Mouse (Mus musculus): Measurements from ENCODE around the gene Snx32. TPM values are rescaled to one million over a fixed set of nuclear protein-coding genes. Genes with fewer than 3 reads are reported as not detected.

Snx32 gene
- 69.9 and 74.3 TPM in 2 replicates for polyA plus RNA-seq (2015; fragmentation: Nextera tagmentation; extraction: Ambion mirVana)

DNA sequence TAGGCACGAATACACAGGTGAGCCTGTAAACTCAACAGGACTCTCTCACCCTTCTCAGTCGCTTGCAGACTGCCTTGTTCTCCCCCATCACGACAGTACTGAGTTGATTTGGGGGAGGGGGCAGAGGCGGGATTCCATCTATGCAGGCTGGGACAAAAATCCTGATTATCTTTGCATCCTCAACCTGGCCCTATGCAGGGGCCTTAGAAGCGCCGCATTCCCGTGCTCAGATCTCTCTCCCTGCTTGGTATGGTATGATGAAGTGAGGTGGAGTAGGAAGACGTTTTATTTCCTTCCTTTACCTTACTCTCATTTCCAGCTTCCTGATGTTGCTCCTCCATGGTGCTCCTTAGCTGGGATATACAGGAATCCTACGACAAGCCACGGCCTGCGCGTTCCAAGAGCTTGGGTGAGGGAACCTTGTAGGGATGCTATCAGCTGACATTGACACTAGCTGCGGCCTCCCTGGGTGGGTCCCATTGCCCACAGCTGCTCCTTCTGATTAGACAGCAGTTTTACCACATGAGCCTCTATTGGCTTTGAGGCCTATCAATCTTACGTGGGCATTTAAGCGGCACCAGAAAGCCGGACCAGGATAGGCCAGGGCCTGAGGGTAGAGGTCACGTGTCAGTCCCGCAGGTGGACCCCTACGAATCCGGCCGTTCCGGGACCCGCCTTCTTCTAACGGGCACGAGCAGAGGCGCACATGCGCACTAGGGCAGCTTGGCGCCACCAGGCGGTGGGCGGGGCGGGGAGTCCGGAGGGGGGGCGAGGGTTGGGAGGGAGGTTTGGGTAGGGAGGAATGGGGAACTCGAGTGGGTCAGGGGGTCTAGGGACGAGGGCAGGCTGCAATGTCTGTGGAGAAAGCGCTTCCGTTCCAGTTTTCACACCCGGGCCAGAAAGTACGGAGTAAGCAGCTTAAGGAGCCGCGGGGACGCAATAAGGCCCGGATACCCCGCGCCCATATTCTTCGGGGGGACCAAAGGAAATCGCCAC is at the start of gene Snx32:
Gene Snx32, minus strand, starts transcription at position 508 of the 996 bp plus-strand sequence.
- 3% methylated on average over 46 of the region's 47 CpGs for WGBS
- peaks cover 37% of the 10 kb centered on the region for H3K4me1 ChIP-seq (replicated peaks)
- peak within 1 kb of the TSS; percentile 82 for H3K4me2 ChIP-seq
- H3K27me3 ChIP-seq = no peaks in the 10 kb centered on the region
- H3K9ac ChIP-seq = peak within 1 kb of the TSS; percentile 83
- no peaks in the 10 kb centered on the region for H3K36me3 ChIP-seq
- peak within 1 kb of the TSS; percentile 55 for H3K4me3 ChIP-seq
- ATAC-seq (ENCODE audit: low read depth) = peak; percentile 99
- no peaks in the 10 kb centered on the region for H3K9me3 ChIP-seq
- H3K27ac ChIP-seq (replicated peaks) = peak within 1 kb of the TSS; percentile 86

DNA sequence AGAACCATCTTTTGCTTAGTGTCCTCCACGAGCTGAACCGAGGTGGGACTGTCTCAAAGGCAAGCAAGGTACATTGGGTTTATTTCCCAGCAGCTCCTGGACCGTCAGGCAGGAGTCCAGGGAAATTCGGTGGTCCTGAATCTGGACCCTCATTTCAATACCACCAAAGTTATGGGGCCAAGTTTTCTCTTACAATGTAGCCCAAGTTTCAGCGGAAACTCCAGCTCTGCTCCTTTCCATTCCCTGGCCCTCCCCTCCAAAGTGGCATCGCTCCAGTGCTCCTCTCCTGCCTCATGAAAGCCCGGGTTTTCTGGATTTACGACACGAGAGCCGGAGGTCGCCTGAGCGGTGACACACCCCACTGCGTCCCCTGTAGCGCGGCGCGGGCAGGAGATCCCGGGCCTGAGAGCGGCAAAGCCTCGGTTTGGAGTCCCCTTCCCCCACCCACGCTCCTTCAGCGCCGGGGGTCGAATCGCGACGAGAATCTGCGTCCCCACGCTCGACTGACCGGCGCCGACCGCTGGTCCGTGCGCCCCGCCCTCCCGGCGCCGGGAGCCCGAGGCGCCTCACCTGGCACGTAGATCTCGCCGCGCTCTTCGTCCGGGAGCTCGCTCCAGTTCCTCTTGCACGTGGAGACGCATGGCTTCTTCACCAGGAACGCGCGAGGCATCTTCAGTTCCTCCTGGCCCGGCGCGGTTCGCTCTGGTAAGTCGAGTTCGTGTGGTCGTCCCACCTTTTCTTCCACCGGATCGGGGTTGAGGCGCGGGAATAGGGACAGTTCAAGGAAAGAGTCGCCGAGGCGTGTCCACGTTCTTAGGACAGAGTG is 49.5 kb upstream of the Snx32 start:
- H3K36me3 ChIP-seq = no peaks in the 10 kb centered on the region
- H3K4me2 ChIP-seq = peak overlapping the region; percentile 59
- no peak for ATAC-seq (ENCODE audit: low read depth)
- under 1% methylated on average over 69 of the region's 69 CpGs for WGBS
- peaks cover 20% of the 10 kb centered on the region for H3K4me1 ChIP-seq (replicated peaks)
- H3K4me3 ChIP-seq = peak overlapping the region; percentile 29
- no peaks in the 10 kb centered on the region for H3K9me3 ChIP-seq
- no peak overlapping the region for H3K27ac ChIP-seq (replicated peaks)
- peak overlapping the region; percentile 55 for H3K9ac ChIP-seq
- peaks cover 99% of the 10 kb centered on the region for H3K27me3 ChIP-seq

DNA sequence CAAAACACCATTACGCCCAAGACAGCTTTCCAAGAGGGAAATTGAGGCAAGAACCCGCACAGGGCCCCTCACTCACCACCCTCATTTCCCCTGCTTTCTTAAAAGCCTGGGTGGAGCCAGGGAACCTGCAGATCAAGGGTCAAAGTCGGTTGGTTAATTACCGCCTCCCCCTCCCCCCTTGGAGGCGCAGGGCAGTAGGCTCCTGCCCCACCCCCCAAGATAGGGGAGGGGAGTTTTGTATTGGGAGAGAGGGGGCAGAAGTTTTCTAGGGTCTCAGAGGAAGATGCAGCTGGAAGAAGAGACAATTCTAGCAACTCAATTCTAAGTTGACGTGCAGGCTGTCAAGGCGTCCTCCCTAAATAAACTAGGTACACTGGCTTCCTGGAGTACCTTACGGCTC is 48.9 kb upstream of the Snx32 start:
- Histone ChIP-seq H3K36me3 (no peaks in the 10 kb centered on the region), H3K27ac (replicated peaks) (no peak overlapping the region), H3K9me3 (no peaks in the 10 kb centered on the region), H3K9ac (no peak overlapping the region), H3K4me3 (no peak overlapping the region; the same call in 1 of the 2 replicates), H3K27me3 (peaks cover 96% of the 10 kb centered on the region), H3K4me2 (no peak overlapping the region), H3K4me1 (replicated peaks) (peaks cover 20% of the 10 kb centered on the region)
- ATAC-seq (ENCODE audit: low read depth) = no peak
- WGBS = 11% methylated on average over 8 of the region's 8 CpGs

DNA sequence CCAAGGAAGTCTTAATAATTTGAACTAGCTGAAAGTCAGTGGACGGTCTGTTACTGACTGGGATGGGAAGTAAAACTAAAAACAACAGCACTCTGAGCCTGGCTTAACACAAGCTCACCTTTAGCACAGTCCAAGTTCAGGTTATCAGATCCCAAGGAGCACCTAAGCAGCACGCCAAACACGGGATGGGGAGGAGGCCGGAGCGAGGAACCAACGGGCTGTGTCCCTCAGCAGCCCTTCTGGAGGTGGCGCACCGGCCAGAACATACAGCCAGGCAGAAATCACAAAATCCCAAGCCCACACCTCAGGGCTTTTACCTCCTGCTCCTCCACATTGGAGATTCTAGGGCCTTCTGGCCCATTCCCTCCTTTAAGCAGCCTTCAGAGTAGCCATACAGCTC is 48.4 kb upstream of the Snx32 start:
- H3K4me2 ChIP-seq = no peak overlapping the region
- ATAC-seq (ENCODE audit: low read depth) = no peak
- no peaks in the 10 kb centered on the region for H3K36me3 ChIP-seq
- H3K4me3 ChIP-seq = no peak overlapping the region
- peaks cover 96% of the 10 kb centered on the region for H3K27me3 ChIP-seq
- no peak overlapping the region for H3K27ac ChIP-seq (replicated peaks)
- no peaks in the 10 kb centered on the region for H3K9me3 ChIP-seq
- 60% methylated on average over 8 of the region's 8 CpGs for WGBS
- peaks cover 20% of the 10 kb centered on the region for H3K4me1 ChIP-seq (replicated peaks)
- no peak overlapping the region for H3K9ac ChIP-seq

DNA sequence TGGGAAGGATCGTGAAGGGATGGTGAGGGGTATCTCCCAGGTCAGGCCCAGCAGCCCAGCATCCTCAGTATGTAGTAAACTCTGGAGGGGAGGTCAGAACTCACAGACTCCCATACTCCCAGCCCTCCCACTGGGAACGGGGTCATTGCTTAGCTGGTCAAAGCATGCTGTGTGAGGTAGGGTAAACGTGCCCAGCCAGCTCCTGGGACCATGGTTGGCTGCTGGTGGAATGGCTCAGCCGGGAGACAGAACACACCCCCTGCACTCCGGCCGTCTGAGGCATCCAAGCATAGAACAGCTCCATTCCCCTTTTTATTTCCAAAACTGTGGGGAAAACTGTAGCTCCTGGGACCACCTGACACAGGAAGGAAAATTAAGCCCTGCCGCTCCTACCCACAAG is 47.8 kb upstream of the Snx32 start:
- H3K9me3 ChIP-seq = no peaks in the 10 kb centered on the region
- no peak overlapping the region for H3K4me3 ChIP-seq

DNA sequence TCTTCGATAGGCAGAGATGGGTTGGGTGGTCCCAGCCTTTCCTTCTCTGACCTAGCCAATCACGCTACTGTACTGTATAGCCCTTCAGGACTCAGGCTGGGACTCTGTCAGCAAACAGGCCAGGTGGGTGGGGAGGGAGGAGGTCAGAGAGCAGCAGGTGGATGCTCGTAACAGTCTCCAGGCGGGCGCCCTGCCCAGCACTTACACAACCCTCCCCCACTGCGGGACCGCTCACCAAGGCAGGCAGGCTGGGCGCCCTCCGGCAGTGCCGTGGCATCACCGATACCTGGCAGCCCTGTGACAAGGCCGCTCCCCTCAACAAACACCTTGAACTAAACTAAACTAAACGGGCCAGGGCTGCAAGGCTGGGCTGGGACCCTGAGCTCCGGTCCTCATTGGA is 43.9 kb upstream of the Snx32 start:
- H3K27ac ChIP-seq (replicated peaks) = no peak overlapping the region
- H3K4me1 ChIP-seq (replicated peaks) = peaks cover 2% of the 10 kb centered on the region; the same call in 1 of the 2 replicates
- WGBS = 75% methylated on average over 14 of the region's 14 CpGs
- H3K9ac ChIP-seq = no peak overlapping the region
- no peaks in the 10 kb centered on the region for H3K36me3 ChIP-seq
- no peaks in the 10 kb centered on the region for H3K9me3 ChIP-seq
- ATAC-seq (ENCODE audit: low read depth) = no peak
- H3K4me3 ChIP-seq = no peak overlapping the region
- no peak overlapping the region for H3K4me2 ChIP-seq
- peaks cover 59% of the 10 kb centered on the region for H3K27me3 ChIP-seq

More for the DNA sequence above, 47.8 kb upstream of the Snx32 start:
- Histone ChIP-seq H3K36me3 (no peaks in the 10 kb centered on the region), H3K4me1 (replicated peaks) (peaks cover 20% of the 10 kb centered on the region), H3K27me3 (peaks cover 96% of the 10 kb centered on the region), H3K9ac (no peak overlapping the region), H3K4me2 (no peak overlapping the region), H3K27ac (replicated peaks) (no peak overlapping the region)
- ATAC-seq (ENCODE audit: low read depth) = no peak
- WGBS = 46% methylated on average over 7 of the region's 7 CpGs

DNA sequence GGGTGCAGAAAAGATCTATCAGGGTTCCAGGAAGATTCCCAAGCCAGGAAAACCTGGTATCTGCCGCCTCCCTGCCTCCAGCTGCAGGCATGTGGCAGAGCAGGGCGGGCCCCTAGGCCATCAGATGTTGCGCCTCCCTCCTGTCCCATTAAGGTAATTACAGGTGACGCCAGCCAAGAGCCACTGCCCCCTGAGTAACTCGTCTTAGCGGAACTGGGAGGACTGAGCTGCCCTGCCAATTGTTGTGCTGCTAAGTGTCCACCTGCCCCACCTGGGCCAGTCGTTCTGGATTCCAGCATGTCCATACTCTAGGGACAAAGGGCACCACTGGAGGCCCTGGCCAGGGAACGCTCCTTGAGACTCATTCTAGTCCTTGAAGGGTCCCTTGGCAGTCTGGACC is 43.5 kb upstream of the Snx32 start:
- no peak overlapping the region for H3K27ac ChIP-seq (replicated peaks)
- no peak overlapping the region for H3K4me2 ChIP-seq
- peaks cover 55% of the 10 kb centered on the region for H3K27me3 ChIP-seq
- no peaks in the 10 kb centered on the region for H3K4me1 ChIP-seq (replicated peaks)
- WGBS = 59% methylated on average over 8 of the region's 8 CpGs
- no peaks in the 10 kb centered on the region for H3K36me3 ChIP-seq
- no peak for ATAC-seq (ENCODE audit: low read depth)
- H3K9ac ChIP-seq = no peak overlapping the region
- H3K4me3 ChIP-seq = no peak overlapping the region
- no peaks in the 10 kb centered on the region for H3K9me3 ChIP-seq

DNA sequence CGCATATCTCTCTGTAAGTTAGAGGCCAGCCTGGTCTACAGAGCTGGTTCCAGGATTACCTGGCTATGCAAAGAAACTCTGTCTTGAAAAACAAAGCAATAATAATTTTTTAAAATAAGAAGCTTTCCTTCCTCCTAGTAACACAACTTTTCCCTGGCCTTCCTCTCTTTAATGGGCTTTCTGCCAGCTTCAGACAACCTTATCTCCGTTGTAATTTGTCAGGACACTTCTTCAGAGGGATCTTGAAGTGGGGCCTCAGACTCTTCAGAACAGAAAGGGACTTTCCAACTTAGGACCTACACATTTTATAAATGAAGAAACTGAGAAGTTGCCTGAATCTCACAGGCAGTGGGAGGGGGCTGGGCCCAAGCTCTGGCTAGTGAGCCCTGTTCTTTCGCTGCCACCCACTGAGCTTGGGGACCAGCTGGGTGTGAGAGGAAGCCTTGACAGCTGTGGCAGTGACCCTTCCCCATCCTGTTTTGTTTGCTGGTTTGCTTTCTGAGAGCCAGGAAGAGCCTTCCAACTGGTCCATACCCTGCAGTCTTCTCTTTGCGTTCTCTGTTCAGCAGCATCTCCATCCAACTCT is 37.2 kb upstream of the Snx32 start:
- no peaks in the 10 kb centered on the region for H3K9me3 ChIP-seq
- no peaks in the 10 kb centered on the region for H3K4me1 ChIP-seq (replicated peaks)
- no peak for ATAC-seq (ENCODE audit: low read depth)
- no peaks in the 10 kb centered on the region for H3K36me3 ChIP-seq
- H3K4me2 ChIP-seq = no peak overlapping the region
- no peak overlapping the region for H3K9ac ChIP-seq
- 81% methylated on average over 4 of the region's 4 CpGs for WGBS
- H3K27ac ChIP-seq (replicated peaks) = no peak overlapping the region
- no peak overlapping the region for H3K4me3 ChIP-seq
- no peaks in the 10 kb centered on the region for H3K27me3 ChIP-seq

DNA sequence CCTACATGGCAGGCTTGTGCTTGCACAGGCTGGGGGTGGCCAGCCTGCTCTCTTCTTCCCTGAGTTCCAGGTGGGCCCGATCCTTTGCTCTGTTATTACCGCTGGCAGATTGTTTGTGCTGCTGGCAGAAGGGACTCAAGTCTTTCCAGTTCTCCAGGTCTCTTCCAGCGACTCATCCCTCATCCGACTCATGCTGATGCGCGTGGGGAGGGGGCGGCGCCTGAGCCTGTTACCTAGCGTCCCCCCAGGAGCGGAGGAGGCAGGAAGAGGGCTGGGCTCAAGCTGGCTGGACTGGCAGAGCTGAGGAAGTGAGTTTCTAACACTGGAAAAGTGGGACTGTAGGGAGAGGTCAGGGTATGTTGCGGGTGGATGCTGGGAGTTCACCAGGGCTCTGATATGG is 33.7 kb upstream of the Snx32 start:
- Histone ChIP-seq H3K9ac (no peak overlapping the region), H3K4me3 (no peak overlapping the region), H3K27ac (replicated peaks) (no peak overlapping the region), H3K4me2 (no peak overlapping the region), H3K9me3 (no peaks in the 10 kb centered on the region), H3K4me1 (replicated peaks) (no peaks in the 10 kb centered on the region), H3K36me3 (no peaks in the 10 kb centered on the region), H3K27me3 (0 out of 2 replicates have a peak, but pooled peaks cover under 1% of the 10 kb centered on the region)
- no peak for ATAC-seq (ENCODE audit: low read depth)
- WGBS = 63% methylated on average over 11 of the region's 11 CpGs

DNA sequence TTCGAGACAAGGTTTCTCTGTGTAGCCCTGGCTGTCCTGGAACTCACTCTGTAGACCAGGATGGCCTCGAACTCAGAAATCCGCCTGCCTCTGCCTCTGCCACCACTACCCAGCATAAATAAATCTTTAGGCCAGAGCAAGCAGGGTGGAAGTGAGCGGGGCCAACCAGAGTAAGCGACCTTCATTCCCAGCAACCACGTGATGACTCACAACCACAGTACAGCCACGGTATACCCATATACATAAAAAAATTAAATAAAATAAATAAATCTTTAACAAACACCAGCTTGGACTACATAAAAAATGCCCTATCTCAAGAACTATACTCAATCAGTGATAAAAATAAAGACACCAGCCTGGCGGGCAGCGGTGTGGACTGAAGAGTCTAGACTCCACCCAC is 33.0 kb upstream of the Snx32 start:
- Histone ChIP-seq H3K4me1 (replicated peaks) (no peaks in the 10 kb centered on the region), H3K27me3 (peaks cover 5% of the 10 kb centered on the region; the same call in 1 of the 2 replicates), H3K4me3 (no peak overlapping the region), H3K9me3 (no peaks in the 10 kb centered on the region), H3K36me3 (no peaks in the 10 kb centered on the region), H3K27ac (replicated peaks) (no peak overlapping the region), H3K4me2 (no peak overlapping the region), H3K9ac (no peak overlapping the region)
- ATAC-seq (ENCODE audit: low read depth) = no peak
- WGBS = 86% methylated on average over 9 of the region's 9 CpGs

DNA sequence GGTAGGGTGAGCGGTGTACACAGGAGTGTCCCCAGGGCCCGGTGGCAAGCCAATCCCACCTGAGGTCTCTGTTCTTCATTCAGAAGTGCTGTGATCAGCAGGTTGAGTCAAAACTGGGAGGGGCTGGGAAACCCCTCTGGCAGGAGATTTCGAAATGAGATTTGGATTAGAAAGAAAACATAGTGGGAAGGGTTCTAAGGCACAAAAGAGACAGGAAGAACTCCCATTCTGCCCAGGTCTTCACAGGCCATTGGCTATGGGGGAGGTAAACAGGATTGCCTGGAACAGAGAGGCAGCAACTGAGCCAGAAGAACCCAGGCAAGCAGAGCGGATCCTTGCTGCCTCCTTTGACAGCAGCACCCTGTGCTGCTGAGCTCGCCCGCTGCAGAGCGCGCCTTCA is 28.4 kb upstream of the Snx32 start:
- ATAC-seq (ENCODE audit: low read depth) = no peak
- H3K36me3 ChIP-seq = no peaks in the 10 kb centered on the region
- no peak overlapping the region for H3K27ac ChIP-seq (replicated peaks)
- 78% methylated on average over 8 of the region's 8 CpGs for WGBS
- no peak overlapping the region for H3K4me2 ChIP-seq
- H3K9me3 ChIP-seq = no peaks in the 10 kb centered on the region
- H3K4me1 ChIP-seq (replicated peaks) = no peaks in the 10 kb centered on the region
- no peak overlapping the region for H3K9ac ChIP-seq
- no peak overlapping the region for H3K4me3 ChIP-seq
- peaks cover 19% of the 10 kb centered on the region; the same call in 1 of the 2 replicates for H3K27me3 ChIP-seq

DNA sequence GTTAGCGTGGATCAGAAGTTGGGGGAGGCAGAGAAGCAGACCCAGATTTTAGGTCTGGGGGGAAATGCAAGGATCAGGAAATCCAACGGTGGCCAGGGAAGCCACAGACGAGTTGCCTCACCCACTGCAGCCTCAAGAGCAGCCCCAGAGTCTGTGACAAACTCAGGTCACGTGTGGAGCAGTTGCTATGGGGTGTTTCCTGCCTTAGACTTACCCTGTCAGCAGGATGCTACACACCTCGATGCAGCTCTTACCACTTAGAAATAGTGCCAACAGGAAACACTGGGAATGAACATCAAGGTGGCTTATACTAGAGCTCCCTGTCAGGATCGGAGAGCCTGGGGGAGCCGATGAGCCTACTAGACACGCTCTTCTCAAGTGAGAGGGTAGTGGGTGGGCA is 22.2 kb upstream of the Snx32 start:
- Histone ChIP-seq H3K36me3 (no peaks in the 10 kb centered on the region), H3K4me1 (replicated peaks) (peaks cover 18% of the 10 kb centered on the region), H3K27ac (replicated peaks) (no peak overlapping the region), H3K4me2 (no peak overlapping the region), H3K9ac (no peak overlapping the region), H3K4me3 (no peak overlapping the region), H3K9me3 (no peaks in the 10 kb centered on the region), H3K27me3 (peaks cover 34% of the 10 kb centered on the region)
- WGBS = 76% methylated on average over 8 of the region's 8 CpGs
- no peak for ATAC-seq (ENCODE audit: low read depth)

Data from neural tube, embryonic 13.5 days (tissue).